Mouse (Mus musculus): Measurements from ENCODE around the gene Dyrk1a. TPM values are rescaled to one million over a fixed set of nuclear protein-coding genes. Genes with fewer than 3 reads are reported as not detected.

Dyrk1a gene
- polyA plus RNA-seq, 1 experiment = 20.7 TPM

- Histone ChIP-seq H3K4me3 (no peak overlapping the region), H3K27me3 (ENCODE audit: control insufficient read depth, insufficient read depth, insufficient read length) (no peaks in the 10 kb centered on the region), H3K4me2 (ENCODE audit: low read depth) (no peak overlapping the region), H3K79me2 (ENCODE audit: control insufficient read depth, insufficient read depth) (peaks cover 99% of the 10 kb centered on the region), H3K36me3 (ENCODE audit: control insufficient read depth, insufficient read depth) (no peaks in the 10 kb centered on the region), H3ac (ENCODE audit: control insufficient read depth, insufficient read length) (no peak overlapping the region)
- no peak for TF ChIP-seq POLR2AphosphoS2 (IDR thresholded peaks at IDR 0.05; ENCODE audit: insufficient read length, low read depth)
- TF ChIP-seq TCF12 (IDR thresholded peaks at IDR 0.05; ENCODE audit: insufficient read depth, poor library complexity, severe bottlenecking) = no peak
- TF ChIP-seq SRF (IDR thresholded peaks at IDR 0.05; ENCODE audit: control insufficient read depth, insufficient read length, low read depth) = no peak
- TF ChIP-seq TCF3 (IDR thresholded peaks at IDR 0.05; ENCODE audit: insufficient read length, low read depth) = no peak
- TF ChIP-seq MYOG (IDR thresholded peaks at IDR 0.05; ENCODE audit: control insufficient read depth in 1 of 3, insufficient read depth in 1 of 3, insufficient read length in 2 of 3, low read depth in 2 of 3) = no peak
- TF ChIP-seq MYOD1 (IDR thresholded peaks at IDR 0.05; ENCODE audit: control insufficient read depth in 1 of 3, insufficient read length in 2 of 3, low read depth in 2 of 3) = no peak
- no peak for TF ChIP-seq USF1 (IDR thresholded peaks at IDR 0.05; ENCODE audit: low read depth)
- TF ChIP-seq CEBPB (IDR thresholded peaks at IDR 0.05; ENCODE audit: insufficient read depth, poor library complexity, severe bottlenecking) = no peak
- no peak for TF ChIP-seq E2F4 (IDR thresholded peaks at IDR 0.05; ENCODE audit: insufficient read depth)
Observed at GRCm38 (mm10) chr16:94617255-94617654, 47.4 kb downstream of the Dyrk1a start.

GRCm38 (mm10) chr16:94618543-94618942, 48.7 kb downstream of the Dyrk1a start:
- H3ac ChIP-seq (ENCODE audit: control insufficient read depth, insufficient read length) = no peak overlapping the region
- H3K36me3 ChIP-seq (ENCODE audit: control insufficient read depth, insufficient read depth) = no peaks in the 10 kb centered on the region
- H3K27me3 ChIP-seq (ENCODE audit: control insufficient read depth, insufficient read depth, insufficient read length) = no peaks in the 10 kb centered on the region
- H3K4me2 ChIP-seq (ENCODE audit: low read depth) = no peak overlapping the region
- no peak overlapping the region for H3K4me3 ChIP-seq
- H3K79me2 ChIP-seq (ENCODE audit: control insufficient read depth, insufficient read depth) = peaks cover 99% of the 10 kb centered on the region
- TF ChIP-seq POLR2A (IDR thresholded peaks at IDR 0.05; ENCODE audit: insufficient read length, low read depth) (no peak), REST (IDR thresholded peaks at IDR 0.05; ENCODE audit: insufficient read depth, insufficient read length) (no peak), USF1 (IDR thresholded peaks at IDR 0.05; ENCODE audit: low read depth) (no peak), E2F4 (IDR thresholded peaks at IDR 0.05; ENCODE audit: insufficient read depth) (no peak), POLR2AphosphoS2 (IDR thresholded peaks at IDR 0.05; ENCODE audit: insufficient read length, low read depth) (no peak), CEBPB (IDR thresholded peaks at IDR 0.05; ENCODE audit: insufficient read depth, poor library complexity, severe bottlenecking) (no peak), MYOG (IDR thresholded peaks at IDR 0.05; ENCODE audit: control insufficient read depth in 1 of 3, insufficient read depth in 1 of 3, insufficient read length in 2 of 3, low read depth in 2 of 3) (no peak)

- Histone ChIP-seq H3K4me2 (ENCODE audit: low read depth) (no peak overlapping the region), H3K4me3 (no peak overlapping the region), H3K36me3 (ENCODE audit: control insufficient read depth, insufficient read depth) (no peaks in the 10 kb centered on the region), H3K79me2 (ENCODE audit: control insufficient read depth, insufficient read depth) (peaks cover 99% of the 10 kb centered on the region), H3ac (ENCODE audit: control insufficient read depth, insufficient read length) (no peak overlapping the region), H3K27me3 (ENCODE audit: control insufficient read depth, insufficient read depth, insufficient read length) (no peaks in the 10 kb centered on the region)
- TF ChIP-seq TCF12 (IDR thresholded peaks at IDR 0.05; ENCODE audit: insufficient read depth, poor library complexity, severe bottlenecking) = no peak
- no peak for TF ChIP-seq POLR2AphosphoS2 (IDR thresholded peaks at IDR 0.05; ENCODE audit: insufficient read length, low read depth)
- TF ChIP-seq MYOD1 (IDR thresholded peaks at IDR 0.05; ENCODE audit: control insufficient read depth in 1 of 3, insufficient read length in 2 of 3, low read depth in 2 of 3) = no peak
- TF ChIP-seq POLR2A (IDR thresholded peaks at IDR 0.05; ENCODE audit: insufficient read length, low read depth) = no peak
- TF ChIP-seq REST (IDR thresholded peaks at IDR 0.05; ENCODE audit: insufficient read depth, insufficient read length) = no peak
- TF ChIP-seq CEBPB (IDR thresholded peaks at IDR 0.05; ENCODE audit: insufficient read depth, poor library complexity, severe bottlenecking) = no peak
- TF ChIP-seq USF1 (IDR thresholded peaks at IDR 0.05; ENCODE audit: low read depth) = no peak
- TF ChIP-seq E2F4 (IDR thresholded peaks at IDR 0.05; ENCODE audit: insufficient read depth) = no peak
- no peak for TF ChIP-seq TCF3 (IDR thresholded peaks at IDR 0.05; ENCODE audit: insufficient read length, low read depth)
- TF ChIP-seq MAX (IDR thresholded peaks at IDR 0.05; ENCODE audit: low read depth) = no peak
- TF ChIP-seq SRF (IDR thresholded peaks at IDR 0.05; ENCODE audit: control insufficient read depth, insufficient read length, low read depth) = no peak
Observed at GRCm38 (mm10) chr16:94619301-94619700, 49.5 kb downstream of the Dyrk1a start.

- H3K79me2 ChIP-seq (ENCODE audit: control insufficient read depth, insufficient read depth) = peaks cover 100% of the 10 kb centered on the region
- no peaks in the 10 kb centered on the region for H3K27me3 ChIP-seq (ENCODE audit: control insufficient read depth, insufficient read depth, insufficient read length)
- no peak overlapping the region for H3K4me2 ChIP-seq (ENCODE audit: low read depth)
- no peak overlapping the region for H3ac ChIP-seq (ENCODE audit: control insufficient read depth, insufficient read length)
- no peak for TF ChIP-seq MYOG (IDR thresholded peaks at IDR 0.05; ENCODE audit: control insufficient read depth in 1 of 3, insufficient read depth in 1 of 3, insufficient read length in 2 of 3, low read depth in 2 of 3)
- TF ChIP-seq SRF (IDR thresholded peaks at IDR 0.05; ENCODE audit: control insufficient read depth, insufficient read length, low read depth) = no peak
- TF ChIP-seq USF1 (IDR thresholded peaks at IDR 0.05; ENCODE audit: low read depth) = no peak
- no peak for TF ChIP-seq REST (IDR thresholded peaks at IDR 0.05; ENCODE audit: insufficient read depth, insufficient read length)
- TF ChIP-seq POLR2AphosphoS2 (IDR thresholded peaks at IDR 0.05; ENCODE audit: insufficient read length, low read depth) = no peak
- no peak for TF ChIP-seq MYOD1 (IDR thresholded peaks at IDR 0.05; ENCODE audit: control insufficient read depth in 1 of 3, insufficient read length in 2 of 3, low read depth in 2 of 3)
- TF ChIP-seq TCF12 (IDR thresholded peaks at IDR 0.05; ENCODE audit: insufficient read depth, poor library complexity, severe bottlenecking) = no peak
- no peak for TF ChIP-seq MAX (IDR thresholded peaks at IDR 0.05; ENCODE audit: low read depth)
- no peak for TF ChIP-seq TCF3 (IDR thresholded peaks at IDR 0.05; ENCODE audit: insufficient read length, low read depth)
- TF ChIP-seq E2F4 (IDR thresholded peaks at IDR 0.05; ENCODE audit: insufficient read depth) = no peak
- no peak for TF ChIP-seq CEBPB (IDR thresholded peaks at IDR 0.05; ENCODE audit: insufficient read depth, poor library complexity, severe bottlenecking)
- TF ChIP-seq POLR2A (IDR thresholded peaks at IDR 0.05; ENCODE audit: insufficient read length, low read depth) = no peak
- no peaks in the 10 kb centered on the region for H3K36me3 ChIP-seq (ENCODE audit: control insufficient read depth, insufficient read depth)
- no peak overlapping the region for H3K4me3 ChIP-seq
Observed at GRCm38 (mm10) chr16:94624871-94625270, 55.1 kb downstream of the Dyrk1a start.

- no peak for TF ChIP-seq CEBPB (IDR thresholded peaks at IDR 0.05; ENCODE audit: insufficient read depth, poor library complexity, severe bottlenecking)
- no peak for TF ChIP-seq REST (IDR thresholded peaks at IDR 0.05; ENCODE audit: insufficient read depth, insufficient read length)
- TF ChIP-seq TCF3 (IDR thresholded peaks at IDR 0.05; ENCODE audit: insufficient read length, low read depth) = no peak
- no peak for TF ChIP-seq MYOD1 (IDR thresholded peaks at IDR 0.05; ENCODE audit: control insufficient read depth in 1 of 3, insufficient read length in 2 of 3, low read depth in 2 of 3)
- no peak for TF ChIP-seq SRF (IDR thresholded peaks at IDR 0.05; ENCODE audit: control insufficient read depth, insufficient read length, low read depth)
- TF ChIP-seq POLR2A (IDR thresholded peaks at IDR 0.05; ENCODE audit: insufficient read length, low read depth) = no peak
- TF ChIP-seq TCF12 (IDR thresholded peaks at IDR 0.05; ENCODE audit: insufficient read depth, poor library complexity, severe bottlenecking) = no peak
- TF ChIP-seq MAX (IDR thresholded peaks at IDR 0.05; ENCODE audit: low read depth) = no peak
- Histone ChIP-seq H3K36me3 (ENCODE audit: control insufficient read depth, insufficient read depth) (no peaks in the 10 kb centered on the region), H3K27me3 (ENCODE audit: control insufficient read depth, insufficient read depth, insufficient read length) (no peaks in the 10 kb centered on the region), H3K4me3 (no peak overlapping the region), H3K79me2 (ENCODE audit: control insufficient read depth, insufficient read depth) (peaks cover 100% of the 10 kb centered on the region), H3ac (ENCODE audit: control insufficient read depth, insufficient read length) (no peak overlapping the region), H3K4me2 (ENCODE audit: low read depth) (no peak overlapping the region)
Observed at GRCm38 (mm10) chr16:94625639-94626038, 55.8 kb downstream of the Dyrk1a start.
